Mouse (Mus musculus): Measurements from ENCODE around the gene Mylk.
A peak's percentile ranks its signal among the peaks of the same experiment; 100 is the strongest.

The Mylk gene

DNA sequence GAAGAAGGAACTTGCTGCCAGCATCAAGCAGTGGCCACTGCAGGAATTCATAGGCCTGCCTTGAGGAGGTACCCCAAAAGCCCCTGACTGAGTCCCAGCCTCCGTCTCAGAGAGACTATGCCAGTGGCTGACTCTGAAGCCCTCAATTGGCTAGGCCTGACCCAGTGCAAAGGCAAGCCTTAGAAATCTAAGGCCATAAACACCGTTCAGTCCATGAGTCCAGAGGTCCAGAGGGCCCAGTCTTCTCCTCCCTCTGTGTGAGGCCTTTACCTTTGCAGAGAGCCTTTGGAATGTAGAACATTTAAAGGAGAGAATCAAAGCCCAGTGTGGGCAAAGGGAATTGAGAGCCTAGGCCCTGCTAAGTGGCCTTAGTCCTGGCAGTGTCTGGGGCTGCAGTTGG is 193.2 kb downstream of the Mylk start:
- no peak for DNase-seq (ENCODE audit: low spot score in 2 of 2)

DNA sequence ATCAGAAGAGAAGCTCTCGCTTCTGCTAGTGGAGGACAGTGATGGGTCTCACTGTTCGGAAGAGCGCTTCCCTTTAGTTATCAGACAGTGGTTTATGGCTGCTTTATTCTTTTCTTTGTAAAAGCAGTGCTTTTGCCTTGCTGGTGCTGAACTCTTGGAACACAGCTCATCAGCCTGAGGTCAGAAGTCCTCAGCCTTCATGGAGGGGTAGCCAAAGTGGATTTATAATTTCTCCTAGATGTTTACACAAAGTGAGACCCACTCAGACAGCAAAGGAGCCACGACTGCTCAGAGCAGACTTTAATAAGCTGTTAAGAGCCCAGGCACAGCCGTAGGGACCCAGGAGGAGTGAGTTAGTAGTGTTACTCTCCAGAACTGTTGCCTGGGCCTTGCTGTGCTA is 194.9 kb downstream of the Mylk start:
- DNase-seq (ENCODE audit: low spot score in 2 of 2) = no peak

DNA sequence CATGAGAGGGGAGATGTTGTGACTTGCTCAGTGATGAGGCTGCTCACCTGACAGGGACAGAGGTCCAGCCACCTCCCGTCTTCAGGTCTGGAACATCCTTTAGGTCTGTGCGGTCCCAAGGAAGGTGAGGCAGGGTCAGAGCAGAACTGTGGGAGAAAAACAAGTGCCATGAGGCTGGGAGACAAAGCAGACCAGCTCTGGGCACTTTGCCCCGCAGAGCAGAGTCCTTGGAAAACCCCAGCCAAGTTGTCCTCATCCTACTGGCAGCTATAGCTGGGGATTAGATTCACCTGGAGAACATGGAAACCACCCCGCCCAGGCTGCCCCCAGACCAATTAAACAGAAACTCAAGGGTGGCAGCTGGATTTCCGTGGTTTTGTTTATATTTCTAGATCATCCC is 195.4 kb downstream of the Mylk start:
- DNase-seq (ENCODE audit: low spot score in 2 of 2) = no peak

DNA sequence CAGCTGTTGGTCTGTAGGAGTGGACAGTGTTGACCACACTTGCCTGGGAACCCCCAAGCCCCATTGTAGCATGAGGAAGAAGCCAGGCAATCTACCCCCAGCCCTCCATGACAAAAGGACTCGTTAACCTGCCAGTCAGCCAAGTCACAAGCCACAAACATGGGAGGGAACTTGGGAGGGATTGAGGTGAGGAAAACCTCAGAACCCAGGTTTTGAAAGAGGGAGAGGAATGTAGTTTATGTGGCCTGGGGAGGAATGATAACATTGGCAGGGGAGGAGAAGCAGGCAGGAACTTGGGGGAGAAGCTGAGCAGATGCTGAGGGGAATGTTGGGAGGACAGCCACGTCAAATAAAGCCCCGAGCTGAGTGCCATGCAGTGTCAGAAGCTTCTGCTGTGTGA is 196.9 kb downstream of the Mylk start:
- no peak for DNase-seq (ENCODE audit: low spot score in 2 of 2)

DNA sequence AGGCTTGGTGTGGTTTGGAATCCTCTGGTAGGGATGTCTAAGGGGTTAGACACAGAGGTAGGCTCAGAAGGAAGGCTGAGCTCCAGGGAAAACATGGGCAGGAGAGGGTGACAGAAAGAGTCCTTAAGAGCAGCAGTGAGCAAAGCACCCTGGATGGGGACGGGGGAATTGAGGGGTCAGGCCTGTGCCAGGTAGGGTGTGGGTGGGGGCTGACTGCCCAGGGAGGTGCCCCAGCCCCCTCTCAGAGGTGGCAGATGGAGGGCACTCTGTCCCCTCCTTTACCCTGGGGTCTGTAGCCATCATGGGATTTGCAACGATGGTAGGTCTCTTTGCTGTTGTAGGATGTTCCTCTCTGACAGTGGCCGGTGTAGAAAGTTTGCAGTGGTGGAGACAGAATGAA is 201.3 kb downstream of the Mylk start:
- DNase-seq (ENCODE audit: low spot score in 2 of 2) = no peak

DNA sequence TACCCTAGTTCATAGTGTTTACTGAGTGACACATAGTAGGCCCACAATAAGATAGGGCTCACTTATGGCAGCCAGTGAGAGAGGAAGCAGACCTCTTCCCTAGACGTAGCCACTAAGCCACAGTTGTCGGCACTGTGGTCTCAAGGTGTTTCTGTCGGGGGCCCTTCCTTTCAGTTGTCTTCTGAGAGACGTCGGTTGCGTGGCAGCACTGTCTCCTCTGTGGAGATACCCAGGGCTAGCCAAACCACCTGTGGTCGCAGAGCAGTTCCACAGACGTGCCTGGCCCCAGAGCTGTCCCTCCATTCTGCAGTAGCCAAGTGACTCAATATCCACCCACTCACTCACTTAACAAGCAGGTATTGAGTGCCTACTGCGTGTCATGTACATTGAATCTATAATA is 205.9 kb downstream of the Mylk start:
- no peak for DNase-seq (ENCODE audit: low spot score in 2 of 2)

DNA sequence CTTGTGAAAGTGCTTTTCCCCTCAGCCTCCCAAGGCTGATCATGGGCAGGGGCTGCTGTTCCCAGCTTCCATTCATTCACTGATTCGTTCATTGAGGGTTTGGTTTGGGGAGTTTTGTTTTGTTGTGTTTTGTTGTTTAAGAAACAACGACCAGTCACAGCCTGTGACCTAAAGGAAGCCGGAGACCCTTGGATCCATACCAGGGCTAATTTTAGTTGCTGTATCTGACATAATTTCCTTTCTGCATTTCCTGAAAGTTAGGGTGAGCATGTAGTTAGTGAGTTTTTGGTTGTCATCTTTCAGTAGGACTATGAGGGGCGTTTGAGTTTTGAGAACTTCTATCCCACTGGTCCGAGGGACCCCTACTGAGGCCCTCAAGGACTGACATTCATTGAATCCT is 207.2 kb downstream of the Mylk start:
- DNase-seq (ENCODE audit: low spot score in 2 of 2) = no peak

DNA sequence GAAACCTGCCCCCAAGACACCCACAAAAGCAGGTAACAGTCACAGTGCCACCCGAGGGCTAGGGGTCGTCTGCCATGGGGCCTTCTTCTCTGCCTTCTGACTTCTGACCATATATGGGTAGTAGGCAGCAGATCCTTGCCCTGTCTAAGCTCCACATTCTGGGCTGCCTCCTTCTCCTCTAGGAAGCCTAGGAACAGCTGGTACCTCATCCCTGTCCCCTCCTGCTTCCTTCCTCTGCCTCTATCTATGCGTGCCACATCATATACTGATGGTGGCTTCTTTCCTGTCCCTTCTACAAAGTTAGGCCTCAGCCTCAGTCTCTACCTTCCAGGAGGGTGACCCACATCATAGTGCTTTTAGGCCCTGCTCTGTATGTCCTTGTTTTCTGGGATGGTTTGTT is 207.8 kb downstream of the Mylk start:
- DNase-seq (ENCODE audit: low spot score in 2 of 2) = no peak

DNA sequence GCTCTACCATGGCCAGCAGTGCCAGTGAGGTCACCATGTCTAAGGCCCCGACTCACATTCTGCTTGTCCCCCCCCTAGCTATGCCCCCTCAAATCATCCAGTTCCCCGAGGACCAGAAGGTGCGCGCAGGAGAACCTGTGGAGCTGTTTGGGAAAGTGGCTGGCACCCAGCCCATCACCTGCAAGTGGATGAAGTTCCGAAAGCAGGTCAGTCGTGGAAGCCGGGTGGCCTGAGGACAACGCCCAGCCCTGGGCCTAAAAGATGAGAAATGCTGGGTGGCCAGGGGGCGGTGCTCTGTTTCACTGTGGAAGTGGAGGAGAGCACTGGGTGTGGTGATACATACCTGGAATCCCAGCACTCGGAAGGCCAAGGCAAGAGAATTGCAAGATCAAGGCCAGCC is 208.5 kb downstream of the Mylk start:
- DNase-seq (ENCODE audit: low spot score in 2 of 2) = no peak

DNA sequence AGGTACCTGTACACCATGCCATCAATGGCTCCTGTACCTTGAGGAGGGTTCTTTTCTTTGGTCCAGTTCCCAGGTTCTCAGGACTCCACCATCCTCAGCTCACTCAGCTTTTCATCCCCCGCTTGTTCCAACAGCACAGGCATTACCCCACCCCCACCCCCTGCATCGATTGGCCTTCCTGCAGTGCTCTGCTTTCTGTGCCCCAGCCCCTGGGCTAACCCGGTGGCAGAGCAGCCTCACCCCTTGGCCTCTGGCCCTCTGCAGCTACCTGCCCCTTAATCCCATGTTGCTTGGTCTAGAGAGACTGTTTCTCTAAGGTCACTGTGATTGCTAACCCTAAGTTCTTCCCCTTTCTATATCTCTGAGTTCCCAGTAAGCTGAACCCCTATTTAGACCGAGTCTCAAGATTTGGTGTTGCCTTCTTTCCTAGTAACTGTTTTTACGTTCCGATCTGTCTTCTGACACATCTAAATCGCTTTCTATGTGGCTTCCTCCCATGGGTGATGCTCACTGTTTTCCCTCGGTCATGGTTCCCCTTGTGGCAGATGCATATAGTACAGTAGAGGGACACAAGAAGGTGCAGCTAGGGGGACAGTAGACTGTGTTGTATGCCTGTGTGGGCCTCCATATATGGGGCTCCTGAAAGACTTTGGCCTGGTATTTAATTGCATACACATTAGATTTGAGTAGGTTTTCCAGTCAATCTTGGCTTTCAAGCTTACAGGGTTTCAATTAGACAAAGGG is 212.6 kb downstream of the Mylk start:
- DNase-seq (ENCODE audit: low spot score in 2 of 2) = no peak

DNA sequence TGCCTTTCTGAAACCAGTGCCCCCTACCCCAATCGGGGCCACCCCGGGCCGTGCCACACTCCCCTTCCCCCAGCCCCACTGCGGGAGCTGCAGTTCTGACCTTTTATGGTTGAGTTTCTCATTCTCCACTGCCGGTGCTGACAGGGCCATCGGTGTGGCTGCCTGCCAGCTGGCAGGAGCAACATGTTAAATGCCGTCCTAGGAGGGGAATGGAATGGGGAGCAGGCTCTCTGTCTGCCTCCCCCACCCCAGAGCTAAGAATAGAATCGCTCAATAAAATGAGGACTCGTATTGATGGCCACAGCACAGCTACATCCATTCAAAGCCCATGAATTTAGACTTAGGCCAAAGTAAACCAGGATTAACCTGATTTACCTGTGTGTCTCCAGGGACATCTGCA is 213.7 kb downstream of the Mylk start:
- no peak for DNase-seq (ENCODE audit: low spot score in 2 of 2)

DNA sequence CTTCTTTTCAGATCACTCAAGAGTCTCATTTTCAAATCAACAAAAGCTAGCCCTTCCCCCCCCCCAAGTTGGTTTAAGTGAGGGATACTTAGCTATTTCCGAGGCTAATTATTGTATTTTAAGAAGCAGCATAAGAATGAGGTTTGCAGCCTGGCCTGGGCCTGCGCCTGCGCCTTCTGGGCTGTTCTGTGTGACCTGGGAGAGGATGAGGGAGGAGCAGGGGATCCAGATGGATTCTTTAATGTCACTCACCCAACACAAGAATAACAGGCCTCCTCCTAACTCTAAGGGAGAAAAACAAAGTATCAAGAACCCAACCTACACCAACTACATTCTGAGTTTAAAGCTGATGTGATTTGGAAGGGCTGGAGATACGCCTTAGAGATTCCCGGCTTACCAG is 214.3 kb downstream of the Mylk start:
- no peak for DNase-seq (ENCODE audit: low spot score in 2 of 2)

DNA sequence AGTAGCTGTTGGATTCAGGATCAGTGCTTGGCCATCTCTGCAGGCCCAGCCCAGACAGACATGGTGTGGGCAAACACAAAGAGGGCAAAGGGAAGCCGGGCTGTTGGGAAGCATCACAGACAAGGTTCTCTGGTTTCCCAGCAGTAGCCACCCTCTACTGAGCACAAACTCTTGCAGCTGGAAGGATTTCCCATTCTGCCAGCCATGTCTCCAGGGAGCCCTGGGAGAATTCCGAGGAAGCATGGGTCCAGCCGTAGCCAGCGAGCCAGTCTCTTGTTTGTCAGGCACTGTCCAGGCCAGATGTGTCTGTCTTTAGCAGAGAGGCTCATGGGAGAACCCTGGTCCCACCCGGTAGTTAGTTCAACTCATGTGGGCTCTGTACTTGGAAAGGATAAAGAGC is 215.2 kb downstream of the Mylk start:
- DNase-seq (ENCODE audit: low spot score in 2 of 2) = no peak

DNA sequence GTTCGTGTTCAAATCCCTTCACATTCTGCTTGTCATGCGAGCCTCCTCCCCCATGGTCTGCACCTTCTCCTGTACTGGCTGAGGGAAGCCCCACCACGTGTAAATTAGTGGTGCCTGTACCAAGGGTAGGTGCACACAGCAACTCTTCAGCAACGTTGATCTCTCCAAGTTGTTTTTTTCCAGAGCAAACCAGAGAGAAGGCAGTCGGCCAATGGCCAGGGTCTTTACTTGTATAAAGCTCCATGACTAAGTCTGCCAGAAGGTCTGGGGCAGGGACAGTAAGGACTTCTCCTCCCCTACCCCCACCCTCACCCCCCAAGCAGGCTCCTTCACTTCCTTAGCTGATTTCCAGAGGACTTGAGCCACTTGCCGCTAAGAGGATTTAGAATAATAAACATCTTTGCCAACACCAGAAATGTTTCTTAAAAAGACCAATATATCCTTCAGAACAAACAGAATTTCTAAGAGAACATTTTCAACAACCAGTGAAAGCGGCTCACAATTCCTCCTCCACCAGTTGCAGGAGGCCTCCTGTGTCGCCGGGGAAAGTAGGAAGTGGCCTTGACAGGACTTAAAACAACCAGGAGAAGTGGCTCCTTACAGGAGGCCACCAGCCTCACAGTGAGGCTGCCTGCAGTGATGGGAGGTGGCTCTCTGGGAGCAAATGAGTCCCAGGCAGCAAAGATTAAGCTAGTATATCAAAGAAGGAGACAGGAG is 216.0 kb downstream of the Mylk start:
- DNase-seq (ENCODE audit: low spot score in 2 of 2) = no peak

DNA sequence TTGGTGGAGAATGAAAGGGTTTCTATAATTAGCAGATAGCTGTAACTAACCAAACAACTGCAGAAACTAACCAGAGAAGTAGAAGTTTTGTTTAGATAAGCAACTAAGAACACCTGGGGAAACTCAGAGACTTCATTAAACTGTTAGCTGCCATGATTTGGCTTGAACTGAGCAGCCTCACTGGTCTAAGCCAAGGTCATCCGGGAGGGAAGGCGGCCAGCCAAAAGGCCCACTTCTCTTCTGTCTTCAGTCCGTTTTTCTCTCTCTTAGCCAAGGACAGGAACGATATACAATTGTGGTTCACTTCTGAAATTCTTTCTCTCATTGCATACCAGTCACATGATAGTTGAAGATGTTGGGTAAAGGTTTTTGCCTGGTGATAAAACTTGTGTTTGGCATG is 217.3 kb downstream of the Mylk start:
- DNase-seq (ENCODE audit: low spot score in 2 of 2) = no peak

DNA sequence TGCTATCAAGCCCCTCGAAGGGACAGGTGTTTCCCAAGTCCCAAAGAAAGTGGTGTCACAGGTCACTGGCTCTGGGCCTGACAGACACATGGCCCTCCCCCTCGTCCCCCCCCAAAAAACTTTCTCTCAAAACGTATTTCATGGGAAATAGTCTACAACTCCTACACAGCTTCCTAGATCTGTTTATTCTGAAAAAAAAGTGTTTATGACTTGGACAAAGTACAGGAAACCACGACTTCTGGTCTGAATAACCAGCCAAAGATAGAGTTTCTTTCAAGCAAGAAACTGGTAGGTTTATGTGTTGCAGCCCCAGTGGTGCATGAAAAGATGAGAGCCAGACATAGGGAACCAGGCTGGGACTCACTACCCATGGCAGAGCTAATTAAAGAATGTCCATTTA is 218.0 kb downstream of the Mylk start:
- no peak for DNase-seq (ENCODE audit: low spot score in 2 of 2)

DNA sequence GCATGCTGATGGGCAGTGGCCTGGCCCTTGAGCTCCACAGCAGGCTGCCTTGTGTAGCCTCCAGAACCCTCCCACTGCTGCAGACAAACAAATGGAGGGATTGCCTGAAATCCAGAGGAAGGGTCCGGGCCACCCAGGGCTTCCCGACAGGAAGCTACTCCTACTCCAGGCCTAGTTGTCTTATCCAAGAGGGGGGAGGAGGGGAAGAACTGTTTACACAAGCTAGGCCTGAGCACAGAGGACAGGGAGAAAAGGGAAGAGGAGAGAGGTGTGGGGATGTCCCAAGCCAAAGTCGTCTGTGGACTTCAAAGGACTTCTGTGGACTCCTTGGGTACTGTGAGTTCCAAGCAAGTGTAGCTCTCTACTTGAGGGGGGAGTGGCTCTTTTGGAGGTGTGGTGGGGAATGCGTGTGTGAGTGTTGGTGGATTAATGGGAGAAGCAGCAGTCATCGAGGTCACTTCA is 221.6 kb downstream of the Mylk start:
- no peak for DNase-seq (ENCODE audit: low spot score in 2 of 2)

DNA sequence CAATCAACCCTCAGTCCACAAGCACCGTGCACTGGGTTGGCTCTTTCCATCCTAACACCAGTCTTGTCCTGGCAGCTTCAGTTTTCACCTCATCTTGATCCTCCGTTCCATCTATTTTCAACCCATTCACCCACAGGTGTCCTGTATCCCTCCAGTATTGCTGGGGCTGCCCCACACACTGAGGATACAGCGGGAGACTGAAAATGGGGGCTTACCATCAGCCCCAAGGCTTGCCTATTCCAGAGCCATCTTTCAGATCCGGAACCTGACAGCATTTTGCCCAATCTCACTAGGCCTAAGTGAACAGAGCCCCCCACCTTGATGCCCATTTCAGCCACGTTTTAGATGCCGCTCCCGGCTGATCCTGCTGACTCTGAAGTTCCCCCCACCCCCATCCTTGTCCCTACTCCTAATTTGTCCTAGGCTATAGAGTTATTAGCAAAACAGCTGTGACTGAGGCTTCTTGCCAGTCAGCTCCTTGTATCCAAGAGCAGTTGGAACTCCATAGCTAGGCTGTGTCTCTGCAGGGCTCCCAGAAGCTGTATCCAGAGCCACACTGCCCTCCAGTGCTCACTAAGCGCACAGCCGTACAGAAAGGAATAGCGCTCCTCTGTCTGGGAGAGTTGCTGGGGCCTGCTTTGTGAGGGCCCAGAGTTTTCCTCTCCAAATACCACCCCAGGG is 222.2 kb downstream of the Mylk start:
- peak; percentile 74 to 83 for DNase-seq (ENCODE audit: low spot score in 2 of 2)

DNA sequence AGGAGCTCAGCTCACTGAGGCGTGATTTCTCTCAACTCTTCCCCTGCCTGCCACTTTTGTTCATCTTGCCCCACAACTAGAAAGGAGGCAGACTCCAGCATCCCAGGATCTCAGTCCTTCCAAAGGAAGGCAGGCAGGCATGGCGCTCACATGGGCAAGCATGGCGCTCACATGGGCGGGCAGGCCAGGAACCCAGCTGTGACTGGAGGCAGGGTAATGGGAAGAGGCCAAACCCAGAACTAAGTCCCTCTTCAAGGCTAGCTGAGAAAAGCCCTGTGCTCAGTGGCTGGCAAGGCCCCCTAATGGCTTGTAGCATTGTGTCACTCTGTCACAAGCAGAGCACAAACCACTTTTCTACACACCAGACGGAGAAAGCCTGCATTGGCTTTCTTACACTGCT is 223.2 kb downstream of the Mylk start:
- no peak for DNase-seq (ENCODE audit: low spot score in 2 of 2)

DNA sequence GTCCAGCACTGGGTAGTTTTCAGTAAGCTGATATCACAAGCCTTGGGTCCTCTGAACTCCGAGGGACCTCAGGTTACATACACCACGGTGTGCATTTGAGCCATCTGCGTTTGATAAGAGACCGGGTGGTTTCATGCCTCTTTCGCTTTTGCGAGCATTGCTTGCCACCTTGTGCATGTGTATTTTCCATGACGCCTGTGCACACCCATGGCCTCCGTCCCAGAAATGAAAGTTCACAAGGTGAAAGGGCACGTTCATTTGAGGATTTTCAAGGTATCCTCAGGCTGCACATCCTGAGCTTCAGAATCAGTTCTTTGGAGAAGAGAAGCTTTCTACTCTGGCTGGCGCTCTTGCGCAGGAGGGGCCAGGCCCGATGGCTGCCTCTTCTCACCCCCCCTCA is 227.5 kb downstream of the Mylk start:
- no peak for DNase-seq (ENCODE audit: low spot score in 2 of 2)

DNA sequence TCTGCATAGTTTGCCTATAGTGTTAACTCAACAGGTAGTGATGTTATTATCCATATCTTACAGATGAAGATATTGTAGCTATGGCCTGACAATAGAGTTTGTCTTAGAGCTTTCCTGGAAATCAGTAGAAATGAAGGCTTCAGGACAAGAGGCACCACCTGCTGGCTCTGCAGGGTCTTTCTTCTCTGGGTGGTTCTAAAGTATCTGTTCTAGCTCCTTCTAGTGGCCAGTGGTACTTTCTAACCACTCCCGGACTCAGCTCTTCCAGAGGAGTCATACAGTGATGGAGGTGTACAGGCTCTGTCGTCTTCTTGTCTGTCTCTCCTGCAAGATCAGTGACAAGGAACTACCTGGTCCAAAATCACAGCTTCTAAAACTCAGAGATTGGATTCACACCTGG is 230.5 kb downstream of the Mylk start:
- DNase-seq (ENCODE audit: low spot score in 2 of 2) = no peak

DNA sequence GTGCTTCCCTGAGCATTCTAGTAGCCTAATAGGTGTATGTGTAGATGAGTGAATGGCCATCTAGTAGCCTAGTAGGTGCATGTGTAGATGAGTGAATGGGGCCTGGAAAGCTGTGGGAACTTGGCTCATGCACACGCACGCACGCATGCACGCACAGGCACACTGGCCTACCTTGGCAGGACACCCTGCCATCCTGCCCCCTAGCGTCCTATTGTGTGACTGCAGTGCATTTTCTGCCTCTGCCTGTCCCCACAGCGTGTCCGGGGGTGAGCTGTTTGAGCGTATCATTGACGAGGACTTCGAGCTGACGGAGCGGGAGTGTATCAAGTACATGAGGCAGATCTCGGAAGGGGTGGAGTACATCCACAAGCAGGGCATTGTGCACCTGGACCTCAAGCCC is 231.6 kb downstream of the Mylk start:
- DNase-seq (ENCODE audit: low spot score in 2 of 2) = no peak

DNA sequence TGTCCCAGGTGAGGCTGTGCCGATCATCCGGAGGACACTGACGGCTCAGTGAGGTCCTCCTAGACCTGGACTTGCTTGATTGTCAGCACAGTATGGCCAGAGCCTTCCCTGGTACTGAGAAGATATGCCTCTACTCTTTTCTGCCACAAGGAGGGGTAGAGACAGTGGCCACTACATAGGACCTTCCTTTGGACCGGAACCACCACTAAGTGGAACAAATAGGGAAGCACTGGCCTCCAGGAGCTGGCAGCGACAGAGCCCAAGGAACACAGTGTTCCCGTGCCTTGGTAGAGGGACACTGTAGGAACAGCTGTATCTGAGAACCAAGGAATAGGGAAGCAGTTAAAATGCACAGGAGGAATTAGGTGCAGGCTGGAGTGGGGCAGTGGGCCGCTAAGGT is 233.0 kb downstream of the Mylk start:
- DNase-seq (ENCODE audit: low spot score in 2 of 2) = no peak
